ENCODE assay signal across 12 mouse cellular contexts in the genomic region with DNA sequence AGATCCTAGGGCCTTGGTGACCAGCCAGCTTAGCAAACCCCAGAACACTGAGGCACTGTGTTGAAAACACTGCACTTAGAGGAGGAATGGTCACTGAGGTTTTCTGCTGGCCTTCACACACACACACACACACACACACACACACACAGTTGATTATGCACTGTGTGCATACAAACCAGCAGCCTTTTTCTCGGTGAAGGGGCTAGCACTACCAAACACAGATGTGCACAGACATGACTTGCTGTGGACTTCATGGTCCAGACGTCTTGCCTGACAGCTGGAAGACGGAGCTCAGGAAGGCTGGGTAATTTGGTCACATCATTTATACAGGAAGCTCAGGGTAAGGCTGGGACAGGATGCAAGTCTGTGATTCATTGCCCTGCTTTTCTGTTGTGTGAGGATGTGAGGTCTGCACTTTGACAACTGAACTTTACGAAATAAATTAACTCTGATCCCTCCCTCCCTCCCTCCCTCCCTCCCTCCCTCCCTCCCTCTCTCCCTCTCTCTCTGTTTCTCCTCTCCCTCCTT. TPM values are rescaled to one million over a fixed set of nuclear protein-coding genes. Genes with fewer than 3 reads are reported as not detected.
DNase-seq lines count a peak whose midpoint lies in the region; ATAC-seq and TF ChIP-seq lines count a peak whose summit lies in the region.
"Had no signal": no experiment of that assay in that cellular context is flagged by ENCODE, and none has a peak within 500 bp of the region (broad histone marks: within the 10 kb centered on the region; RNA-seq: fewer than 3 reads in every experiment).

No protein-coding gene starts in this region.

- no peak for TF ChIP-seq CTCF in liver, postnatal 0 days (IDR thresholded peaks at IDR 0.05; ENCODE audit: low read depth)

- peak overlapping the region; percentile 93 for H3K27ac ChIP-seq in liver, embryonic 12.5 days
- H3K27ac ChIP-seq in liver, postnatal 0 days (ENCODE audit: low read depth): no peak overlapping the region
- H3K27ac ChIP-seq in embryonic facial prominence, embryonic 10.5 days (replicated peaks): peak overlapping the region; percentile 74
- peak overlapping the region; percentile 35; the same call in 1 of the 2 replicates for H3K27ac ChIP-seq in kidney, embryonic 16.5 days (ENCODE audit: low read length)
- peak overlapping the region; percentile 39; the same call in 1 of the 2 replicates for H3K27ac ChIP-seq in neural tube, embryonic 11.5 days (ENCODE audit: low read depth, low read length)

- 68% methylated on average over 4 of the region's 4 CpGs for WGBS in liver, embryonic 12.5 days (ENCODE audit: insufficient replicate concordance)
- 68% methylated on average over 4 of the region's 4 CpGs for WGBS in liver, postnatal 0 days (ENCODE audit: insufficient replicate concordance)
- 33% methylated on average over 4 of the region's 4 CpGs for WGBS in embryonic facial prominence, embryonic 10.5 days
- 12% methylated on average over 4 of the region's 4 CpGs for WGBS in kidney, embryonic 16.5 days
- 20% methylated on average over 4 of the region's 4 CpGs for WGBS in neural tube, embryonic 11.5 days

- H3K4me3 ChIP-seq in liver, embryonic 12.5 days: no peak overlapping the region
- H3K4me3 ChIP-seq in liver, postnatal 0 days (ENCODE audit: low read depth, low read length): no peak overlapping the region
- 0 out of 2 replicates have a peak overlapping the region, but pooled peaks have one; percentile 8 for H3K4me3 ChIP-seq in embryonic facial prominence, embryonic 10.5 days
- H3K4me3 ChIP-seq in kidney, embryonic 16.5 days (ENCODE audit: low read length): no peak overlapping the region
- no peak overlapping the region for H3K4me3 ChIP-seq in neural tube, embryonic 11.5 days (ENCODE audit: low read depth, low read length)

- ATAC-seq in liver, embryonic 12.5 days: no peak
- ATAC-seq in liver, postnatal 0 days: no peak
- peak; percentile 86 for ATAC-seq in kidney, embryonic 16.5 days (ENCODE audit: low FRiP score, low TSS enrichment)
- ATAC-seq in neural tube, embryonic 11.5 days (ENCODE audit: insufficient read depth, low FRiP score, low TSS enrichment): no peak
- no peak for ATAC-seq in CD4-positive, CD25-positive, alpha-beta regulatory T cell, adult 4 months
- ATAC-seq: forebrain, postnatal 0 days had no signal

- no peak for TF ChIP-seq EP300 in liver, postnatal 0 days (IDR thresholded peaks at IDR 0.05; ENCODE audit: low read depth)

- H3K4me2 ChIP-seq in liver, embryonic 12.5 days: no peak overlapping the region
- no peak overlapping the region for H3K4me2 ChIP-seq in liver, postnatal 0 days (ENCODE audit: low read depth, low read length)
- H3K4me2 ChIP-seq in kidney, embryonic 16.5 days (replicated peaks; ENCODE audit: low read depth, low read length): no peak overlapping the region
- H3K4me2 ChIP-seq in neural tube, embryonic 11.5 days (ENCODE audit: low read depth): no peak overlapping the region

- H3K9ac ChIP-seq in liver, embryonic 12.5 days: peak overlapping the region; percentile 55
- no peak overlapping the region for H3K9ac ChIP-seq in liver, postnatal 0 days (replicated peaks)
- no peak overlapping the region for H3K9ac ChIP-seq in kidney, embryonic 16.5 days (replicated peaks; ENCODE audit: low read length)
- H3K9ac ChIP-seq in neural tube, embryonic 11.5 days (ENCODE audit: low read length): no peak overlapping the region
- H3K9ac ChIP-seq: forebrain, postnatal 0 days had no signal

- no peak for DNase-seq in liver, postnatal 0 days
- DNase-seq in embryonic facial prominence, embryonic 10.5 days (ENCODE audit: low spot score): peak; percentile 49
- DNase-seq in neural tube, embryonic 11.5 days (ENCODE audit: low spot score): peak; percentile 29
- DNase-seq in heart, postnatal 4 days: no peak
- DNase-seq: cerebellum, postnatal 36 days; forebrain, postnatal 0 days; heart, adult 18-20 months; layer of hippocampus, postnatal 36 days; lung, postnatal 14 days had no signal

- peaks cover 44% of the 10 kb centered on the region for H3K4me1 ChIP-seq in liver, embryonic 12.5 days
- H3K4me1 ChIP-seq in liver, postnatal 0 days (ENCODE audit: insufficient read depth): peaks cover 5% of the 10 kb centered on the region; the same call in 1 of the 2 replicates
- H3K4me1 ChIP-seq in embryonic facial prominence, embryonic 10.5 days: peaks cover 22% of the 10 kb centered on the region
- H3K4me1 ChIP-seq in kidney, embryonic 16.5 days (ENCODE audit: insufficient read depth, low read length): peaks cover 4% of the 10 kb centered on the region; the same call in 1 of the 2 replicates
- H3K4me1 ChIP-seq in neural tube, embryonic 11.5 days (ENCODE audit: control insufficient read depth, insufficient read depth, low read length): no peaks in the 10 kb centered on the region

- H3K9me3 ChIP-seq in liver, embryonic 12.5 days (replicated peaks): no peaks in the 10 kb centered on the region
- H3K9me3 ChIP-seq in liver, postnatal 0 days (ENCODE audit: low read length): no peaks in the 10 kb centered on the region
- no peaks in the 10 kb centered on the region for H3K9me3 ChIP-seq in embryonic facial prominence, embryonic 10.5 days
- H3K9me3 ChIP-seq in kidney, embryonic 16.5 days (ENCODE audit: low read length): no peaks in the 10 kb centered on the region
- no peaks in the 10 kb centered on the region for H3K9me3 ChIP-seq in neural tube, embryonic 11.5 days (ENCODE audit: control insufficient read depth, low read length)

- peaks cover 42% of the 10 kb centered on the region for H3K36me3 ChIP-seq in liver, embryonic 12.5 days
- H3K36me3 ChIP-seq in liver, postnatal 0 days (replicated peaks; ENCODE audit: insufficient read depth, low read length): peaks cover 12% of the 10 kb centered on the region; the same call in 1 of the 2 replicates
- no peaks in the 10 kb centered on the region for H3K36me3 ChIP-seq in embryonic facial prominence, embryonic 10.5 days (replicated peaks)
- no peaks in the 10 kb centered on the region for H3K36me3 ChIP-seq in kidney, embryonic 16.5 days (ENCODE audit: insufficient read depth, low read length)
- H3K36me3 ChIP-seq in neural tube, embryonic 11.5 days (ENCODE audit: control insufficient read depth, insufficient read depth, low read length): no peaks in the 10 kb centered on the region

- no peaks in the 10 kb centered on the region for H3K27me3 ChIP-seq in liver, embryonic 12.5 days (replicated peaks)
- H3K27me3 ChIP-seq in liver, postnatal 0 days (ENCODE audit: insufficient read depth, low read length): no peaks in the 10 kb centered on the region
- H3K27me3 ChIP-seq in embryonic facial prominence, embryonic 10.5 days (replicated peaks; ENCODE audit: low read depth, poor library complexity, severe bottlenecking): no peaks in the 10 kb centered on the region
- H3K27me3 ChIP-seq in kidney, embryonic 16.5 days (ENCODE audit: insufficient read depth, low read length): no peaks in the 10 kb centered on the region
- no peaks in the 10 kb centered on the region for H3K27me3 ChIP-seq in neural tube, embryonic 11.5 days (ENCODE audit: control insufficient read depth, insufficient read depth, low read length)

RNA-seq across cellular contexts. Expression of a gene that starts 58.6 kb away (rescaled TPM):
- 11.8 and 13.3 TPM in 2 replicates for polyA plus RNA-seq in liver, embryonic 12.5 days (2016; fragmentation: Nextera tagmentation; extraction: Ambion mirVana)
- 4.7 and 5.9 TPM in 2 replicates for polyA plus RNA-seq in liver, postnatal 0 days (2015; fragmentation: Nextera tagmentation; extraction: Ambion mirVana)
- 8.9 and 10.1 TPM in 2 replicates for polyA plus RNA-seq in embryonic facial prominence, embryonic 10.5 days (2016; fragmentation: Nextera tagmentation; extraction: Ambion mirVana)
- polyA plus RNA-seq in kidney, embryonic 16.5 days (2015; fragmentation: Nextera tagmentation; extraction: Ambion mirVana): 11.2 and 11.8 TPM in 2 replicates
- 7.9 and 10.3 TPM in 2 replicates for polyA plus RNA-seq in neural tube, embryonic 11.5 days (2014; fragmentation: Nextera tagmentation; extraction: Ambion mirVana)
- polyA plus RNA-seq in CD4-positive, CD25-positive, alpha-beta regulatory T cell, adult 4 months (2017; shearing (Covaris generic)): 10 to 100 TPM; 15.5 to 29.8 TPM
- total RNA-seq in heart, postnatal 4 days (2021): 10 to 100 TPM; 11.6 to 11.8 TPM

Comparison
In these comparisons a context has a peak if more than half of its experiments do, and no peak if none do; other contexts are left out.
1. DNase-seq: peak in embryonic facial prominence, embryonic 10.5 days (single experiment) and neural tube, embryonic 11.5 days (single experiment); none in liver, postnatal 0 days (single experiment) and heart, postnatal 4 days (single experiment).